Mouse (Mus musculus) left cerebral cortex, postnatal 10 days (tissue): Measurements from ENCODE around the gene Tmub2. TPM values are rescaled to one million over a fixed set of nuclear protein-coding genes. Genes with fewer than 3 reads are reported as not detected.
"Not testable (repeated sequence)": the region's sequence is repeated elsewhere in the genome, so short reads cannot be mapped to it uniquely, and the experiment has no call there.

Experiments used
- DNase-seq, 2 experiments: peaks; one replicate each; pipeline ENCODE4 v3.0.0; 2021 to 2022; ENCODE audit warnings: low spot score in 2 of 2, mixed read lengths in 1 of 2; ENCODE audit errors: extremely low spot score in 1 of 2
- intact Hi-C: fragments of 180-260 bp; cut with DNase I; formaldehyde crosslinking; loops from one replicate; pipeline ENCODE4 v1.15.1; 2025
- total RNA-seq, 2 experiments: library from RNA; stranded (reverse); gene quantifications; 2 replicates each; pipeline ENCODE4 v1.2.3; 2021

Tmub2 gene
- total RNA-seq, 2 experiments from 2014 or later = 61.2 to 64.4 TPM

DNA sequence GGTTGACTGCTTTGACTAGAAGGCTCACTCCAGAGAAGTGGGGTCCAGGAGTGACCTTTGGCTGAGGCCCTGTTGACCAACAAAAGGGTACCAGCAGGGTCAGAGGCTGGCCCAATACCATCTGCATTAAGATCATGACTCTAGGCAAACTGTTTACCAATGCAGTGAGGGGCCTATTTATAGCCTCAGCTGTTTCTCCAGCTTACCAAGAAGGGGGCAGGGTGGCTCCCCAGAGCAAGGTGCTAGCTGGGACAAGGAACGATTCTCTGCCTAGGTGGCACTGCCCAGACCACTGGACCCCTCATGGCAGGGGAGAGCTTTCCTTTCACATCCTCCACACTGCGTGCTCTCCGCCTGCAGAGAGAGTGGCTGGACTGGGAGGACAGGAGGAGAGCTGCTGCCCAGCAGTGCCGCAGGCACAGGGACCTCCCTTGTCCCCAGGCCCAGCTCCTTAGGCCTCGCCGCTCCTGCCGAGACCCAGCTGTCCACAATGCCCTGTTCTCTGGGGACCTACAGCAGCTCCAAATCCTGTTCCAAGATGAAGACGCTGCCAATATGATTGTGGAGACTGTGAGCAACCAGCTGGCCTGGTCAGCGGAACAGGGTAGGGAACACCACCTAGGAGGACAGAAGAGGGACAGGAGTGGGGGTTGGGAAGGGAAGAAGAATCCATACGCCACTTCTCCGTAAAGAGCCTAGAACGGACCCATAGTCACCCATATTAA lies 16.0 kb upstream of the Tmub2 start, which contains the start of gene Asb16:
Asb16 (plus strand) TSS at position 224 of the 725 bp plus-strand sequence.
- intact Hi-C loops = loop anchor here (5.0 kb wide), 2 partner anchors 111 to 161 kb away; partner anchors contain the start of genes Pyy and Tmem101
- no peak for DNase-seq

DNA sequence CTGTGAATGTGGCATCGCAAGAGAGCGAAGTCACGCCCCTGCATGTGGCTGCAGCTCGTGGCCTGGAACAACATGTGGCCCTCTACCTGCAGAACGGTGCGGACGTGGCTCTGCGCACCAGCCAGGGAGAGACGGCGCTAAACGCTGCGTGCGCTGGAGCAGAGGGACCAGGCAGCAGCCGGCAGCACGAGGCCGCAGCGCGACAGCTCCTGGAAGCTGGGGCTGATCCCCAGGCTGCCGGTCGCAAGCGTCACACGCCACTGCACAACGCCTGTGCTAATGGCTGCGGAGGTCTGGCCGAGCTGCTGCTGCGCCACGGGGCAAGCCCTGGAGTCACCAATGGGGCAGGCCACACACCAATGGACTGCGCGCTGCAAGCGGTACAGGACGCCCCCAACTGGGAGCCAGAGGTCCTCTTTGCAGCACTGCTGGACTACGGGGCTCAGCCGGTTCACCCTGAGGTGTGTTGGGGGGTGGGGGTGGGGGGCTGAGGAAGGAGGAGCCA lies 8.3 kb upstream of the Tmub2 start:
- peak in 1 of 2 experiments; percentile 56 for DNase-seq
- intact Hi-C loops = no loop called here

DNA sequence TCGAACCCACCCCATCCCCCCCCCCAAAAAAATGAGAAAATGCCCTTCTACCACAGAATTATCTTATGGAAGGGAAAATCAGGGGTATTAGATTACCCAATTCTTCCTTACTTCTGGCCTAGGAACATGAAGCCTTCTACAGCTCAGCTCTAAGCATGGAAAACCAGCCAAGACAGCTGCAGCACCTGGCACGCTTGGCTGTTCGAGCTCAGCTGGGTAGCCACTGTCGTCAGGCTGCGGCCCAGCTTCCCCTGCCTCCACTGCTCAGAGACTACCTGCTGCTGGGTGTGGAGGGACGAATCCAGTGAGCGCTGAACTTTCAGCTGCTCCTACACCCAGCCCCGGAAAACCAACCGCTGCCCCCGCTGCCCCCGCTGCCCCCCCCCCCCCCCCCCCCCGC lies 7.0 kb upstream of the Tmub2 start:
- DNase-seq = no peak
- intact Hi-C loops = no loop called here

DNA sequence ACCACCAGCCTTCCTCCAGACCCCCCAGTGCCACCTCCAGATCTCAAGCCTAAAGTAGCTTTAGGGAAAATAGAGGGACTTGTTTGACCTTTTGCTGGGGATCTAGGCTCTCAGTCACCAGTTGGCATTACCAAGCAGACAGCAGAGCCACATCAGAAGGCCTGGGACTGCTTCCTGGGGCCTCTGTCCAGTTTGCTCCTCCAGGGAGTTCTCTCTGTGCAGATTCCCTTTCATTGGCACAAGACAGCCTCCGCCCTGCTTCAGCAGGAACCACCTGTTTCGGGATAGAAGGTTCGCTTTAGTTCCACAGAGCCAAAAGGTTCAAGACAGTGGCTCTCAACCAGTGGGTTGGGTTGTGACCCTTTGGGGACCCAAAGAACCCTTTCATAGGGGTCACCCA lies 5.1 kb upstream of the Tmub2 start:
- DNase-seq = no peak
- intact Hi-C loops = no loop called here

DNA sequence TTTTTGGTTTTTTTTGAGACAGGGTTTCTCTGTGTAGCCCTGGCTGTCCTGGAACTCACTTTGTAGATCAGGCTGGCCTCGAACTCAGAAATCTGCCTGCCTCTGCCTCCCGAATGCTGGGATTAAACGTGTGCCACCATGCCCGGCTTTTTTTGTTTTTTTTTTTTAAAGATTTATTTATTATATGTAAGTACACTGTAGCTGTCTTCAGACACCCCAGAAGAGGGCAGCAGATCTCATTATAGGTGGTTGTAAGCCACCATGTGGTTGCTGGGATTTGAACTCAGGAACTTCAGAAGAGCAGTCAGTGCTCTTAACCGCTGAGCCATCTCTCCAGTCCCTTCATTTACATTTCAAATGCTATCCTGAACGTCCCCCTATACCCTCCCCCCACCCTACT lies 4.5 kb upstream of the Tmub2 start:
- DNase-seq, intact Hi-C loops: not testable (repeated sequence)

- no peak for DNase-seq
- intact Hi-C loops = no loop called here
These were observed 809 bp upstream of the Tmub2 start for GRCm38 (mm10) chr11:102283922-102284321.

- intact Hi-C loops = no loop called here
- DNase-seq = peak in 1 of 2 experiments; percentile 78
These were observed 534 bp downstream of the Tmub2 start for GRCm38 (mm10) chr11:102285095-102285834.

DNA sequence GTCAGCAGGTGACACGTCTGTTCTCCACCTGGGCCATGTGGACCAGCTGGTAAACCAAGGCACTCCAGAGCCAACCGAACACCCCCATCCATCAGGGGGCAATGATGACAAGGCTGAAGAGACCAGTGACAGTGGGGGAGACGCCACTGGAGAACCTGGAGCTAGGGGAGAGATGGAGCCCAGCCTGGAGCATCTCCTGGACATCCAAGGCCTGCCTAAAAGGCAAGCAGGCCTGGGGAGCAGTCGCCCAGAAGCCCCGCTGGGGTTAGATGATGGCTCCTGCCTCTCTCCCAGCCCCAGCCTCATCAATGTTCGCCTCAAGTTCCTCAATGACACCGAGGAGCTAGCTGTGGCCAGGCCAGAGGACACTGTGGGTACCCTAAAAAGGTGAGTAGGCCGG lies 2.8 kb downstream of the Tmub2 start:
- no peak for DNase-seq
- intact Hi-C loops = no loop called here

DNA sequence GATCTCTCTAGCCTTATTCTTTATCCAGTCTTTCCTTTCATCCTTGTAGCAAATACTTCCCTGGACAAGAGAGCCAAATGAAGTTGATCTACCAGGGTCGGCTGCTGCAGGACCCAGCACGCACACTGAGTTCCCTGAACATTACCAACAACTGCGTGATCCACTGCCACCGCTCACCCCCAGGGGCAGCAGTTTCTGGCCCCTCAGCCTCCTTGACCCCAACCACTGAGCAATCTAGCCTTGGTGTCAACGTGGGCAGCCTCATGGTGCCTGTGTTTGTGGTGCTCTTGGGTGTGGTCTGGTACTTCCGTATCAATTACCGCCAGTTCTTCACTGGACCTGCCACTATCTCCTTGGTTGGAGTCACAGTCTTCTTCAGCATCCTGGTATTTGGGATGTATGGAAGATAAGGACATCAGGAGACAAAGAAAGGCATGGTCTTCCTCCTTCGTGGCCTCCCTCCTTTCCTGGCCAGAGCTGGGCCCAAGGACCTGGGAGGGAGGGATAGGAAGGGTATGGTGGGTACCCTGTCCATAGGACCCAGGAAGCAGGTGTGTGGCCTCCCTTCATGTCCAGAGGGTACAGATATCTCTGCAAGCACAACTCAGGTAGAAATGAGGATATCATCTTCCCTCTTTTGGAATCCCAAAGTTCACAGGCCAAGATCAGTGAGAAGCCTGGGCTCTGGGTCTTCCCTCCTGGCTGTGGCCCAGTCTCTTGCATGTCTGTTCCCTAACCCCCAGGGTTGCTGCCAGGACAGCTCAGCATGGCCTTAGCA lies 3.5 kb downstream of the Tmub2 start:
- no peak for DNase-seq
- intact Hi-C loops = no loop called here

DNA sequence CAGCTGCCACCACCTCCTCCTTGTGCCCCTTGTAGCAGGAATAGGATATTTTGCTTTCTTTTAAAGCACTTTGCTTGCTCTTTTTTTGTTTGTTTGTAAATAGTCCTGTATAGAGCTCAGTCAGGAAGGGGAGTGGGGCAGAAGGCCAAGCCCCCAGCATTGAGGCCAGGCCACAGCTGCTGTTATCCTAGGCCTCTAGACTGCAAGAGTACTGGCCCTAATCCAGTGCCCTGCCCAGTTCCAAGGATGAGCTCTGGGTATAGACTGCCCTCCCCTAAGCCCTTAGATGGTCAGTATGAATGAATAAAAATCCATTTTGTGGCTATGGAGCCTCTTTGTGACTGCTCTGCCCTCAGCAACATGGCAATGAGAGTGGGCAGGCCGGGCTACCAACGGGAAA lies 4.2 kb downstream of the Tmub2 start:
- intact Hi-C loops = no loop called here
- no peak for DNase-seq

- intact Hi-C loops = no loop called here
- no peak for DNase-seq
These were observed 4.9 kb downstream of the Tmub2 start for GRCm38 (mm10) chr11:102289511-102290100.

DNA sequence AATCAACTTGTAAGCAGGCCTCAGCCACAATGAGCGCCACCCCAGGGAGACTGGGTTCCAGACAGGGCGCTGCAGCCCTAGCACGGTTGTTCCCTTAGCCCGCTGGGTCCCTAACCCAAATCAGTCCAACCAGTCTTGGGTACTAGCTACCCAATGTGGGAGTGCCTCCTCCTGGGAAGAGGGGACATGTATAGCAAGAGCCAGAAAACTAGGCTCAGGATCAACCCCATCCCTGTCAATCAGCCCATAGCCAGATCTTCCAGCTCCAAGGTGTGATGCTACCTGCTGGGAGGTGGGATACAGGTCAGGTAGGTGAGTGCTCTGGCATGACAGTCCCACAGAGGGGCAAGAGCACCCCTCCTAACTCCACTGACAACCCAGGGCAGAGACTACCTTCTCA lies 5.4 kb downstream of the Tmub2 start:
- intact Hi-C loops = no loop called here

DNA sequence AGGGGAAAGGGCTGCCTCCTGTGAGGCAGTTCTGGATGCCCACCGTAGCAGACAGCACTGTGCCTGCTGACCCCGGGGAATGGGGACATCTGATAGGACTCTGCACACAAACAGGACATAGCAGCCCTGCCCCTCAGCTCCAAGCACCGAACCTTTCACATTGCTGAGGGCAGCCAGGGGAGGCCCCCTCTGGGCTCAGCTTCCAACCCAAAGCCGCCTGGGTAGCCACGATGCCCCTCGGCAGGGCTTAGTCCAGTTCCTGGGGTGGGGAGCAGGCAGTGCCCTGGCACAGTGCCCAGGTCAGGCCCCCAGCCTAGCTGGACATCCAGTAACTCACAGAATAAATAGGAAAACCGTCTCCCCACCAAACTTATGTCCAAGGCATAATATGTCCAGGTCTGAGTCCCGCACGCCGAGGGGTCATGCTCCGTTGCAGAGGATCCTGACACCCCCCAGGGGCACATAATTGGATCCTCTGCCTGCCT lies 6.4 kb downstream of the Tmub2 start:
- intact Hi-C loops = no loop called here
- peak in 1 of 2 experiments; percentile 50 for DNase-seq

More for the DNA sequence above, 5.4 kb downstream of the Tmub2 start:
- no peak for DNase-seq

- intact Hi-C loops = no loop called here
- no peak for DNase-seq
These were observed 9.2 kb downstream of the Tmub2 start for GRCm38 (mm10) chr11:102293971-102294370.

DNA sequence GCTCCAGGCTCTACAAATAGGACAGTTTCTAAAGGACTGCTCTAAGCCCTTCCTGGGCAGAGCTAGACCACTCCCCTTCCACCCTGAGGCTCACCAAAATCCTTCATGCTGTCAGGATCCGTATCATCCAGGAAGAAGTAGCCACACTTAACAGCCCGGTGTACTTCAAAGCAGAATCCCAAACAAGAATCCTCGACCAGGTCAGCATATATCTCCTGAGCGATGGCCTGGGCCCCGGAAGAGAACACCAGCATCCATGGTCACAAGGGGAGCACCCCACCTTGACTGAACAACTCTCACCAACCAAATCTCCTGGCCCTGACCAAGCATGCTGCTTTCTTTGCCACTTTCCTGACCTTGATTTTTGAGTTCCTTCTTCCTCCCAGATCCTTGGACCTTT lies 9.7 kb downstream of the Tmub2 start:
- intact Hi-C loops = no loop called here
- DNase-seq = no peak

GRCm38 (mm10) chr11:102294887-102295597 lies 10.3 kb downstream of the Tmub2 start:
- intact Hi-C loops = no loop called here
- no peak for DNase-seq

GRCm38 (mm10) chr11:102295598-102296471 lies 11.1 kb downstream of the Tmub2 start:
- DNase-seq = peak in 1 of 2 experiments; percentile 82
- intact Hi-C loops = no loop called here
